Mouse (Mus musculus) neutrophil, adult 5-6 weeks (primary cell): ENCODE measurements around the gene Itga11. TPM values are rescaled to one million over a fixed set of nuclear protein-coding genes. Genes with fewer than 3 reads are reported as not detected.
"Not testable (repeated sequence)": the region's sequence is repeated elsewhere in the genome, so short reads cannot be mapped to it uniquely, and the experiment has no call there.

Experiments used
- ATAC-seq: fragments of 151-379, 151-347 bp; 2 replicates; pipeline ENCODE4 v1.8.0; 2017; ENCODE audit warnings: mild to moderate bottlenecking, moderate TSS enrichment; ENCODE audit not compliant: insufficient number of reproducible peaks, poor library complexity, low FRiP score, severe bottlenecking; ENCODE audit errors: extremely low read depth
- total RNA-seq: library from RNA; stranded (forward); fragments of 200-1000 nt; gene quantifications from 2 replicates; pipeline ENCODE4 v1.2.3, GENCODE M21; 2017

Gene Itga11
- not detected in 2 replicates for total RNA-seq

- ATAC-seq: no peak
Measured at GRCm38 (mm10) chr9:62677641-62678549, at the start of gene Itga11. Gene Itga11, plus strand, starts transcription at chr9:62677826.

GRCm38 (mm10) chr9:62630631-62631240, 46.9 kb upstream of the Itga11 start:
- ATAC-seq: no peak

GRCm38 (mm10) chr9:62632392-62632791, 45.2 kb upstream of the Itga11 start:
- ATAC-seq: no peak

GRCm38 (mm10) chr9:62638045-62638444, 39.6 kb upstream of the Itga11 start:
- ATAC-seq: no peak

GRCm38 (mm10) chr9:62639686-62640085, 37.9 kb upstream of the Itga11 start:
- no peak for ATAC-seq

GRCm38 (mm10) chr9:62640188-62640587, 37.4 kb upstream of the Itga11 start:
- ATAC-seq: no peak

- ATAC-seq: no peak
Measured at GRCm38 (mm10) chr9:62645716-62646400, 31.8 kb upstream of the Itga11 start.

GRCm38 (mm10) chr9:62646721-62647183, 30.9 kb upstream of the Itga11 start:
- no peak for ATAC-seq

- no peak for ATAC-seq
Measured at GRCm38 (mm10) chr9:62649444-62649843, 28.2 kb upstream of the Itga11 start.

- no peak for ATAC-seq
Measured at GRCm38 (mm10) chr9:62650764-62651163, 26.9 kb upstream of the Itga11 start.

GRCm38 (mm10) chr9:62654336-62654735, 23.3 kb upstream of the Itga11 start:
- no peak for ATAC-seq

- ATAC-seq: no peak
Measured at GRCm38 (mm10) chr9:62658016-62658415, 19.6 kb upstream of the Itga11 start.

- ATAC-seq: no peak
Measured at GRCm38 (mm10) chr9:62659026-62659425, 18.6 kb upstream of the Itga11 start.

- not testable (repeated sequence) for ATAC-seq
Measured at GRCm38 (mm10) chr9:62660971-62661370, 16.7 kb upstream of the Itga11 start.

- no peak for ATAC-seq
Measured at GRCm38 (mm10) chr9:62663443-62663842, 14.2 kb upstream of the Itga11 start.

GRCm38 (mm10) chr9:62664115-62664725, 13.4 kb upstream of the Itga11 start:
- ATAC-seq: no peak

GRCm38 (mm10) chr9:62665892-62666291, 11.7 kb upstream of the Itga11 start:
- no peak for ATAC-seq

- no peak for ATAC-seq
Measured at GRCm38 (mm10) chr9:62668503-62668902, 9.1 kb upstream of the Itga11 start.

GRCm38 (mm10) chr9:62673241-62673640, 4.4 kb upstream of the Itga11 start:
- ATAC-seq: no peak
